Mouse (Mus musculus): Measurements from ENCODE around the gene Mapkap1. TPM values are rescaled to one million over a fixed set of nuclear protein-coding genes. Genes with fewer than 3 reads are reported as not detected.
"Not testable (repeated sequence)": the region's sequence is repeated elsewhere in the genome, so short reads cannot be mapped to it uniquely, and the experiment has no call there.

Gene Mapkap1
- polyA plus RNA-seq, 1 experiment from 2014 or later, result 97.8 TPM

GRCm38 (mm10) chr2:34399535-34399934, 7.0 kb upstream of the Mapkap1 start:
- no peak overlapping the region for H3K27ac ChIP-seq
- H3K4me1 ChIP-seq, result no peaks in the 10 kb centered on the region
- no peak overlapping the region for H3K9ac ChIP-seq
- WGBS, result 48% methylated on average over 4 of the region's 4 CpGs
- no peaks in the 10 kb centered on the region for H3K27me3 ChIP-seq (replicated peaks)
- H3K4me3 ChIP-seq, result no peak overlapping the region
- no peaks in the 10 kb centered on the region for H3K9me3 ChIP-seq
- ATAC-seq (replicated peaks), result no peak
- no peak overlapping the region for H3K4me2 ChIP-seq
- no peaks in the 10 kb centered on the region for H3K36me3 ChIP-seq (replicated peaks)

- Histone ChIP-seq H3K4me1 (peaks cover 21% of the 10 kb centered on the region), H3K36me3 (replicated peaks) (no peaks in the 10 kb centered on the region), H3K9ac (peak overlapping the region; percentile 80; the same call in 1 of the 2 replicates), H3K27ac (no peak overlapping the region), H3K4me3 (peak overlapping the region; percentile 85), H3K9me3 (no peaks in the 10 kb centered on the region), H3K27me3 (replicated peaks) (no peaks in the 10 kb centered on the region), H3K4me2 (peak overlapping the region; percentile 75)
- 37% methylated on average over 7 of the region's 7 CpGs for WGBS
- no peak for ATAC-seq (replicated peaks)
Observed at GRCm38 (mm10) chr2:34407596-34407995, 1.0 kb downstream of the Mapkap1 start.

GRCm38 (mm10) chr2:34408341-34408740, 1.8 kb downstream of the Mapkap1 start:
- ATAC-seq (replicated peaks), result no peak
- Histone ChIP-seq H3K9me3 (no peaks in the 10 kb centered on the region), H3K27ac (no peak overlapping the region), H3K36me3 (replicated peaks) (no peaks in the 10 kb centered on the region), H3K4me3 (no peak overlapping the region), H3K27me3 (replicated peaks) (no peaks in the 10 kb centered on the region), H3K4me2 (no peak overlapping the region; the same call in 1 of the 2 replicates), H3K4me1 (peaks cover 21% of the 10 kb centered on the region), H3K9ac (no peak overlapping the region)
- 95% methylated on average over 10 of the region's 10 CpGs for WGBS

GRCm38 (mm10) chr2:34409741-34410340, 3.3 kb downstream of the Mapkap1 start:
- H3K27ac ChIP-seq, result no peak overlapping the region
- no peaks in the 10 kb centered on the region for H3K9me3 ChIP-seq
- no peak overlapping the region for H3K4me2 ChIP-seq
- ATAC-seq (replicated peaks), result no peak
- H3K9ac ChIP-seq, result no peak overlapping the region
- no peaks in the 10 kb centered on the region for H3K27me3 ChIP-seq (replicated peaks)
- H3K36me3 ChIP-seq (replicated peaks), result no peaks in the 10 kb centered on the region
- 84% methylated on average over 5 of the region's 5 CpGs for WGBS
- H3K4me3 ChIP-seq, result no peak overlapping the region
- peaks cover 21% of the 10 kb centered on the region for H3K4me1 ChIP-seq

- ATAC-seq (replicated peaks), result no peak
- Histone ChIP-seq H3K9ac (no peak overlapping the region), H3K9me3 (no peaks in the 10 kb centered on the region), H3K27ac (no peak overlapping the region), H3K27me3 (replicated peaks) (no peaks in the 10 kb centered on the region), H3K4me2 (no peak overlapping the region), H3K4me1 (no peaks in the 10 kb centered on the region), H3K36me3 (replicated peaks) (0 out of 2 replicates have a peak, but pooled peaks cover 2% of the 10 kb centered on the region), H3K4me3 (no peak overlapping the region)
- WGBS, result 72% methylated on average over 1 of the region's 1 CpGs
Observed at GRCm38 (mm10) chr2:34420256-34420655, 13.7 kb downstream of the Mapkap1 start.

DNA sequence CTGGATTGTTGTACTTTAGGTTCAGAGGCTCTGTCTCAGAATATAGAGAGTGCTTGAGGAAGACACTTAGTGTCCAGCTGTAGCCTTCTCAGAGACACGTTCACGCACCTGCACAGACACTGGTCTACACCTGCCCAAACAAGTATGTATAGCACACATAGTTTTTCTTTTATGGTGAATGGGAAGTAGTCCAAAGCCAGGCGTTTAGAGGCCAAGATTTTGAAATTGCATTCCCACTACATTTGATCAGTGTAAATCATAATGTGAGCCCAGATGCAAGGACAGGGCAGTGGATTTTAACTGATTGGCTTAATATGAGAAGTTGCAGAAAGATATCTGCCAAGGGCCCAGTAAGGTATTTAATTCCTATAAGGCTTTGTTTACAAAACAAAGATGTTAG, 17.6 kb downstream of the Mapkap1 start:
- no peaks in the 10 kb centered on the region for H3K9me3 ChIP-seq
- no peaks in the 10 kb centered on the region for H3K4me1 ChIP-seq
- H3K4me2 ChIP-seq, result no peak overlapping the region
- no peaks in the 10 kb centered on the region for H3K27me3 ChIP-seq (replicated peaks)
- WGBS, result 92% methylated on average over 3 of the region's 3 CpGs
- no peak for ATAC-seq (replicated peaks)
- no peak overlapping the region for H3K4me3 ChIP-seq
- H3K36me3 ChIP-seq (replicated peaks), result 0 out of 2 replicates have a peak, but pooled peaks cover 2% of the 10 kb centered on the region
- H3K27ac ChIP-seq, result no peak overlapping the region
- H3K9ac ChIP-seq, result no peak overlapping the region

DNA sequence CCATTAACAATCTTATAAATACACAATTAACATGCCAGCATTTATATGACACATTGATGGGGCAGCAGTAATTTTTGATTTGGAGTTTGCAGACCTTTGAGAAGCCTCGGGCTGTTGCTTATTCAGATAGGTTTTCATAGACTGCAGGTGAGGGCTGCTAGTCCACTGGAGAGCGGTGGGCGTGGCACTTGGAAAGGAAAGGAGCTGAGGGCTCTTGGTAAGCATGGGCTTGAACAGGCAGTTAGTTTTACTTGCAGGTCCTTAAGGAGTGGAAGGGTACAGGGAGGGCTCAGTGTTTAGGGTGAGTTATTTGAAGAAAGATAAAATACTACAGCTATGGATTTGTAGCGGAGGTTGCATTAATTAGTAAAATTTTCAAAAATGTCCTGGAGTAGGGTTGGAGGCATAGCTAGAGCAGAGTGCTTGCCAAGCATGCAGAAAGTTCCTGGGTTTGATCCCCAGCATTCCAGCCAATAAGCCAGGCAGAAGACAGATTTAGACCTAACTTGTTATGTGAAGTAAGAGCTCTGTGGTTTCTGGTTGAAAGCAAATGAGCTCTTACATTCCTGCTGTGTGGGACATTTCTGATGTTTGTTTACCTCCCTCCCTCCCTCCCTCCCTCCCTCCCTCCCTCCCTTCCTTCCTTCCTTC, 19.1 kb downstream of the Mapkap1 start:
- H3K4me1 ChIP-seq, result no peaks in the 10 kb centered on the region
- WGBS, result 85% methylated on average over 4 of the region's 4 CpGs

DNA sequence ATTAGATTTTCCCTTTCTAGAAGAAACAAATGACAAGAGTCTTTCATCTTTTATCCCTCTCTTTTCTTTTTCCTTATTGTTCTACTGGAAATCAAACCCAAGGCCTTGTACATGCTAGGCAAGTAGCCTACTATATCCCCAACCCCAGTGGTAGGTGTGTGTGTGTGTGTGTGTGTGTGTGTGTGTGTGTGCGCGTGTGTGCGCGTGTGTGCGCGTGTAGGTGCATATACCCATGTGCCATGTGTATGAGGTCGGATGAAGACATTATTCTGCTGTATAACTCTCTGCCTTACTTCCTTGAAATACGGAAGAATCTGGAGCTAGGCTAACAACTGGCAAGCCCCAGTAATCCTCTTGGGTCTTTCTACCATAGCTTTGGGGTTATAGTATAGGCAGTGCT, 24.1 kb downstream of the Mapkap1 start:
- Histone ChIP-seq H3K4me1 (no peaks in the 10 kb centered on the region), H3K27me3 (replicated peaks) (no peaks in the 10 kb centered on the region), H3K36me3 (replicated peaks) (peaks cover 3% of the 10 kb centered on the region; the same call in 1 of the 2 replicates), H3K4me2 (no peak overlapping the region), H3K27ac (no peak overlapping the region), H3K4me3 (no peak overlapping the region), H3K9ac (no peak overlapping the region), H3K9me3 (no peaks in the 10 kb centered on the region)
- 97% methylated on average over 8 of the region's 8 CpGs for WGBS
- no peak for ATAC-seq (replicated peaks)

More for the DNA sequence above, 19.1 kb downstream of the Mapkap1 start:
- Histone ChIP-seq H3K9me3 (no peaks in the 10 kb centered on the region), H3K4me2 (no peak overlapping the region), H3K9ac (no peak overlapping the region), H3K27me3 (replicated peaks) (no peaks in the 10 kb centered on the region), H3K27ac (no peak overlapping the region), H3K36me3 (replicated peaks) (no peaks in the 10 kb centered on the region), H3K4me3 (no peak overlapping the region)
- ATAC-seq (replicated peaks), result no peak

- 92% methylated on average over 12 of the region's 12 CpGs for WGBS
- Histone ChIP-seq H3K27ac (no peak overlapping the region), H3K4me3 (no peak overlapping the region), H3K9ac (no peak overlapping the region), H3K36me3 (replicated peaks) (peaks cover 3% of the 10 kb centered on the region; the same call in 1 of the 2 replicates), H3K4me2 (no peak overlapping the region), H3K27me3 (replicated peaks) (no peaks in the 10 kb centered on the region), H3K9me3 (no peaks in the 10 kb centered on the region), H3K4me1 (no peaks in the 10 kb centered on the region)
- ATAC-seq (replicated peaks), result no peak
Observed at GRCm38 (mm10) chr2:34431701-34432372, 25.3 kb downstream of the Mapkap1 start.

GRCm38 (mm10) chr2:34432887-34433286, 26.3 kb downstream of the Mapkap1 start:
- not testable (repeated sequence) for H3K9ac ChIP-seq; H3K27me3 ChIP-seq (replicated peaks); H3K4me3 ChIP-seq; ATAC-seq (replicated peaks); H3K4me2 ChIP-seq; H3K9me3 ChIP-seq; H3K36me3 ChIP-seq (replicated peaks); H3K4me1 ChIP-seq; H3K27ac ChIP-seq
- 96% methylated on average over 1 of the region's 2 CpGs for WGBS

DNA sequence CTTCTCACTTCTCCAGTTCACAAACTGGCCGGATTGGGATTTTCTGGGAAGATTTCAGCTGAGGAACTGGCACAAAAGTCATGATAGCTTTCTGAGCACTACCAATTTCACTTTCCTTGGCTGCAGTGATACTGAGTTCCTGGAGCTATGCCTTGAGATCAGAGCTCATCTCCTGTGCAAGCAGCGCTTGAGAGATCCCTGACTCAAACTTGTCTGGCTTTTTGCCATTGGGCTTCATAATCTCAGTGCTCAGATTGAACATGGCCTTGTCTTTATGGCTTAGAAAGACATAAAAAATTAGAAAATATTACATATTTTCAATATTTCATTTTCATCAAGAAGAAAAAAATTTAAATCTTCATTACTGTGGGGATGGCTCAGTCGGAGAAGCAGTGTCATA, 29.8 kb downstream of the Mapkap1 start:
- H3K4me1 ChIP-seq, result no peaks in the 10 kb centered on the region
- no peak for ATAC-seq (replicated peaks)
- no peak overlapping the region for H3K27ac ChIP-seq
- no peak overlapping the region for H3K4me2 ChIP-seq
- no peaks in the 10 kb centered on the region for H3K9me3 ChIP-seq
- no peak overlapping the region for H3K9ac ChIP-seq
- peaks cover 3% of the 10 kb centered on the region; the same call in 1 of the 2 replicates for H3K36me3 ChIP-seq (replicated peaks)
- no peak overlapping the region for H3K4me3 ChIP-seq
- WGBS, result 96% methylated on average over 3 of the region's 3 CpGs
- H3K27me3 ChIP-seq (replicated peaks), result no peaks in the 10 kb centered on the region

GRCm38 (mm10) chr2:34448756-34449155, 42.2 kb downstream of the Mapkap1 start:
- 65% methylated on average over 4 of the region's 4 CpGs for WGBS
- no peak overlapping the region for H3K27ac ChIP-seq

More at GRCm38 (mm10) chr2:34448756-34449155, 42.2 kb downstream of the Mapkap1 start:
- Histone ChIP-seq H3K4me2 (no peak overlapping the region), H3K9ac (no peak overlapping the region), H3K4me1 (peaks cover 14% of the 10 kb centered on the region), H3K4me3 (no peak overlapping the region), H3K36me3 (replicated peaks) (no peaks in the 10 kb centered on the region), H3K9me3 (no peaks in the 10 kb centered on the region), H3K27me3 (replicated peaks) (no peaks in the 10 kb centered on the region)
- ATAC-seq (replicated peaks), result no peak

Measured in midbrain, embryonic 15.5 days (tissue).